Mouse (Mus musculus) kidney, postnatal 10 days (tissue): ENCODE results near the gene Dmgdh.

Source experiments
- DNase-seq: peaks from one replicate; pipeline ENCODE4 v3.0.0; 2021; ENCODE audit warnings: mixed read lengths

Dmgdh gene

DNA sequence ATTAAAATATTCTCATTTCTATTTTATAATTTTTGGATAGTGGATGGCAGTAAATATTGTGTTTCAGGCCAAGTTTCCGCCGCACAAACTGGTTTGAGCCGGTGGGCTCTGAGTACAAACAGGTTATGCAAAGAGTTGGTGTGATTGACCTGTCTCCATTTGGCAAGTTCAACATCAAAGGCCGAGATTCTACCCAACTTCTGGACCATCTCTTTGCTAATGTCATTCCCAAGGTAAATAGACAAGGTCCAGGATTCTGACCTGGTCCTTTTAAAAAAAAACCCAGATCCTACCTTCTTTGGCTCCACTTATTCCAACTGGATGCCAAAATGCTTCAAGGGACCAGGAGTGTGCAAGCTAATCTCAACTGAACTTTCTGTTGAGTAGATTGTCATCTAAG is 37.0 kb downstream of the Dmgdh start:
- DNase-seq = peak; percentile 19

DNA sequence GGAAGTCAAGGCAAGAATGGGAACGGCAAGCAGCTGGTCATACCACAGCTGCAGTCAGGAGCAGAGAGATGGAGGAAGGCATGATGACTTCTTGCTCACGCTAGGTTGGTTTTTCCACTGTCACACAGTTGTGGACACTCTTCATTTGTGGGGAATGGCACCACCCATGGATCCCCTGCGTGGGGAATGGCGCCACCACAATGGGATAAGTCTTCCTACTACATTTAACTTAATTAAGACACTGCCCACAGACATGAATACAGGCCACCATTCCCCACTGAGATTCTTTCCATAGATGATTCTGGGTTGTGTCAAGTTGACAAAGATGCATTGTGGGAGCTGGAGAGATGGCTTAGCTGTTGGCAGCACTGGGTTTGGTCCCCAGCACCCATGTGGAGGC is 38.1 kb downstream of the Dmgdh start:
- no peak for DNase-seq

DNA sequence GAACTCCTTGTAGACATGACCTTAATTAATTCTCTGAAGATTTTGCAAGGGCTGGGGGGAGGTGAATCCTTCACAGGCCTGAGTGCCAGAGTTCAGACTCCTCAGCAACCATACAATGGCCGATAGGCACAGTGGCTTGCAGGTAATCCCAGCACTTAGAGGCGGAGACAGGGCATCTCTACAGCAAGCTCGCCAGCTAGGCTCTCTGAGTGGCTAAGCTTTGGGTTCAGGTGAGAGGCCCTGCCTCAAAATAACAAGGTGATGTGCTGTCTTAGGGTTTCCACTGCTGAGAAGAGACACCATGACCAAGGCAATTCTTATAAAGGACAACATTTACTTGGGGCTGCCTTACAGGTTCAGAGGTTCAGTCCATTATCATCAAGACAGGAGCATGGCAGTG is 39.6 kb downstream of the Dmgdh start:
- DNase-seq = no peak

DNA sequence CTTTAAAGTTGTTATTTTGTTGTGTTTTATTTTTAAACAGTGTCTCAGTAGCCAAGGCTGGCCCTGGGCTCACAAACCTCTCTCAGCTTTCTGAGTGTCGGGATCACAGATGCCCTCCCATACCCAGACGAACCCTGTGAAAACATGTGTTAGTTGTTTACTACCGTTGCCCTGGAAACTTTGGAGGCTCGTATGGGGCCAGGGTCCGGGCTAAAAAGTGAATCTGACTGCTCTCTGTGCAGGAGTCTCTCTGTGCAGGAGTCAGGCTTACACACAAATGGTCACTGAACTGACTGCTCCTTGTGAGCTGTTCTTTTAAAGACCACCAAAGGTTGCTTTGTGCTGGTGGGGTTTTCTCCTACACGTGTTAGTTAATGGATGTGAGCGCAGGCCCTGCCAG is 42.9 kb downstream of the Dmgdh start:
- no peak for DNase-seq

DNA sequence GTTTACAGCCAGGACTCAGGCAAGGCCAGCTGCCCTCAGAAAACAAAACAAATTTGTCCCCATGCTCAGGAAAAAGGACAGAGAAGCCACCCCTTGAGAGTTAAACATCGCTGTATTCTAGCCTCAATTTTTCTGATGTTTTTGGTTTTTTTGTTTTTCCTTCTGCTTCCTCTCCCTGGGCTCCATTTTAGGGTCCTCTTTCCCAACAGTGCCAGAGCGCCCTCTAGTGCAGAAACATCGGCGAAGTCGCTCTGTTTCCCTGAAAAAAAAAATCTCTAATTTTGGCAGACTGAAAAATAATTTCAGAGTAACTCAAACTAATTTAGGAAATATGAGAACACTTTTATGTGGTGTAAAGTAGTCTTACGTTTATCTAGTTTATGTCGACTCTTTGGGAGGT is 44.7 kb downstream of the Dmgdh start:
- DNase-seq = peak; percentile 85

DNA sequence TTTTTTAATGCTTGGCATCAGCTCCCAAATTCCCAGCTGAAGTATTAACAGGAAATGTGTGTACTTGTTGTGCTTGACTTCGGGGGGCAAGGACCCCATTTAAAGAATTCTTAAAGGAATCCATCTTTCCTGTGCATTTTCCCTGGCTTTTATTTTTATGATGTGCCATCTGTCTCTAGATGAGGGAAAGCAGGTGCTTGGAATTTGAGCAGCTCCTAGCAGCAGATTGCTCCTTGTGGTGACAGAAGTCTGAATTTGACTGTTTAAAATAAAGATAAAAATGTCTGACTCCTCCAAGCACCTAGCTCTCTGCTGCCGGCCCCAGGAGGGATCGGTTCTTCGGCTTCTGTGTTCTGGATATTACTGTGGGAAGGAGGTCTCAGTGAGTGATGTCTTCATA is 47.7 kb downstream of the Dmgdh start:
- DNase-seq = no peak

DNA sequence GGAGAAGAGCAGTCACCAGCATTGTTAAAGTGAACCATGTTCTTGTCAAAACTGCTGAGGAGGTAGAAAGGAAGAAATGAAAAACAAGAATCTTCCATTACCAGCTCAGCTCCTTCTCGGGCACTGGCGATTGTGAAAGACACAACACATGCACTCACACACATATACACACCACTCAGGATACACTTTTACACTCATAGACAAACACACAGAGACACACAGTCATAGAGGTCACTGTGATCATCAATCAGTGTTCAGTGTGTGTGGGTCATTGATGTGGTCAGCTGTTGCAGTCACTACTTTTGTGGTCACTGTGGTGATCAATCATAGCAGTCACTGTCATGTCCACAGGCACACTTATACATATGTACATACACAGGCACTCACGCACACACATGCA is 49.2 kb downstream of the Dmgdh start:
- DNase-seq = no peak

DNA sequence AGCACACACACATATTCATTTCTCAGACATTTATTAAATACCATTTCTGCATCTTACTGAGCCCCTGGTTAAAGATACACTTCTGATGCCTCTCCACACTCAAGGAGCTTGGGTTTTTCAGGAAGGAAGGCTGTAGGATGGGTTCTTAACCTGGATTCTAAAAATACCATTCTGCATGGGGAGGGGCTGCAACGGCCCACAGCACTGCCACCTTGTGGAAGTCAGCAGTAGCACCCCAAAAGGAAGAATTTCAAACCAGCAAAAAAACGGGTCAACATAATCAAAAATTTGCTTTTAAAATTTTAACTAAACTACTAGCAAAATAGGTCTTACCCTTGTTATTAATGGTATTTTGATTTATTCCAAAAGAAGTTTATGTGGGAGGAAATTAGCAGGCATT is 50.0 kb downstream of the Dmgdh start:
- peak; percentile 25 for DNase-seq

DNA sequence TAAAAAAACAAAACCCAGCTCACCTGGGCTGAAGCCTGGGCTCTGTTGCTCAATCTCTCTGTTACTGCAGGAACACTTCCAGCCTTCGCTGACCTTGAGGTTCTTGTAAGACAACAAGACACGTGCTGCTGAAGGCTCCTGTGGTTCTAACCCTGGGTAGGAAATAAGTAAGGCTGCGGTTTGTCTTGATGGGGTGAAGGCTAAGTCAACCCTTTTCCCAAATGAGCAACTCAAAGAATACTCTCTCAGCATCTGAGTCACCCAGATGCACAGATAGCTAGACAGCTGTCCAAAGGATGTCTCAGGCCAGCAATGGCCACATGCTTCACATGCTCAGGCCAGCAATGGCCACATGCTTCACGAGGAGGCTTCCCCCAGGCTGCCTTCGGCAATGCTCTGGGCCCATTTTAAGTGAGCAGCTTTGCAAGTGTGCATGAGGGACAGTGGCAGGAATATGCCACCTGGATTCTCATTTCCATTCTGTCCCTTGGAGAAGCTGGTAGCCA is 61.0 kb downstream of the Dmgdh start:
- DNase-seq = no peak

DNA sequence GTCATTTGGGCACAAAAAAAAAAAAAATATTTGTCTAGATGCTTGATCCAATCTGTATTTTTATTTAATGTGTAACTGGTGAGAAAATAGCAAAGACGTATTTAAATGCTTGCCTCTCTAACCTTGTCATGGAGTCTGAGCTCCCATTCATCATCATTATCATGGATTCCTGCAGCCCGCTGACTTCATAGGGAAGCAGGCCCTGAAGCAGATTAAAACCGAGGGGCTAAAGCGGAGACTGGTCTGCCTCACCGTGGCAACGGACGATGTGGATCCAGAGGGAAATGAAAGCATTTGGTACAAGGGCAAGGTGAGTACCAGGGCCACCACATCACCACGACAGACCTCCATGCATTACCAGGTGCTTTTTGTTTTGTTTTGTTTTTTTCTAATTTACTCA is 69.9 kb downstream of the Dmgdh start:
- no peak for DNase-seq

DNA sequence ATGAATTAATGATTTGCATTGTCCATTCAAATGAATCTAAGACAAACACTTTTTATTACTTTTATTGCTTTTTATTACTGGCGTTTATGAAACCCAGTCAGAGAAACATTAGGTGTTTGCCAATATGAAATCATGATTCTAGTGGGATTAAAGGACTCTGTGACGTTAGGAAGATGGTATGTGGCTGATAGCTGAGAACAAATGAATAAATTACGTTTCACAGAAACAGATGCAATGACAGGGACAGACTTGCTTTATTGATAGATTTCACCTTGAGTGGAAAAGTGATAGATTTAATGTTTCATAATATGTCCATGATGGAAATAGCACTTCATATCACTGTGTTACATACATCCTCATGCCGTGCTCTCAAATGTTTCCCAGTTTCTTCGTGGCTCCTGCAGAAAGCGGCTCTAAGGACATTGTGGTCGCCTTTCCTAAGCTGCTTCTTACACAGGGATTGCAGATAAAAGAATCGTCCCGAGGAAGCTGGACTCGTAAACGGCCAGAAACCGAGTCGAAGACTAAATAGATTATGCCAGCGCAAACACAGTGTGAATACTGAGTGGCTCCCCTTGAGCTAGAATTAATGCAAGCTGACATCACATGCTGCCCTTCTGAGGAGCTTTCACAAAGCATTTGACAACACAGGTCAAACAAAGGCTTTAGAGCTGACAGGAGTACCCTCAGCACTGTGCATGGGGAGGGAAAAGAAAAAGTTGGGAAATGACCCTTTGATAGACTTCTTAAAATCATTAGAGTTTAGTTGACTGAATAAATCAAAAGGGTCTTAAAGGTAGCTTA is 78.6 kb downstream of the Dmgdh start:
- DNase-seq = no peak

DNA sequence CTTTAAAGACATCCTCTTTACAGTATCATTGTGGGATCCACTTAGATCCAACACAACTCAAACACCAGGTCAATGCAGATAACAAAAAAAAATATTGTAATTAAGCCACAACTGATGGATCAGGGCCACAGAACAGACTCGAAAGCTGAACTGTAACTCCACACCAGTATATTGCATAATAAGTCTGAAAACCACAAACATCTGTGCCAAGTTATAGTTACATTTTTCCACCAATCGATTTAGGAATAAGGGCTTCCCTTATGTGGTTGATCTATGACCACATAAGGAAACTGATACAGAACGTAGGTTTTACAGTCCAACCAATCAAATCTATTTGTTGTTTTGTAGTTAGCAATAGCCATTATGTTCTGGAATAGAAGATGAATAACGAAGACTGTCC is 80.9 kb downstream of the Dmgdh start:
- no peak for DNase-seq

DNA sequence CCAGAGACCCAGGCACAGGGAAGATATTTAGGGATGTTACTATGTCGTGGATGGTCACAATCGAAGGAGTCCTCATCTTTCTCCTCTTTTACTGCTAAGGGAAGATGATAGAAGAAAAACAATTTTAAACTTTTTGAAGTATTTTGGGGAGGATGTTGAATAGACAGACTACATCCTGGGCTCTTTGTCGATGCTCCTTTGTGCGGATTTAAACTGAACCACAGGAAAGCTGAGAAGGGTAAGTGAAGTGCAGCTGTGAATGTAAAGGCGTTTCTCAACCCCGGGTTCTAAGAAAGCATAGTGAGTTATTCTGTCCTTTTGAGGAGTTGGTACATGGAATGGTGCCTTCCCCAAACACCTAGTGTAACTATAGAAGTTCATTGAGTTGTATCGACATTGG is 82.4 kb downstream of the Dmgdh start:
- no peak for DNase-seq

DNA sequence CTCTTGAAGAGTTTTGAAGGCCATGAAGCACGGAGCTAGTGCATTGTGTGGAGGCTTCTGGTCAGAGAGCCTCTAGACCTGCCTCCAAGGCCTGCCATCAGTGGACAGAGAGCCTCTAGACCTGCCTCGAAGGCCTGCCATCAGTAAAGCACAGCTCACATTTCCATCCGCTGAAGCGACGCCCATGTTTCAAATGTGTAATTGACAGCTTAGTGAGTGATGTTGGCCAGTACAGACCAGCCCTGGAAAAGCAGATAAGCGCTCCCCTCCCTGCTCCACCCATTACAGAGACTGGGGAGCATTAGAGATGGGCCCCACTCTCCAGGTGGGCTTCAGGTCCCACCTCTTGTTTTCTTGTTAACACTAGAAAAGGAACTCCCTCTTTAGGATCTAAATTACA is 83.3 kb downstream of the Dmgdh start:
- DNase-seq = no peak

DNA sequence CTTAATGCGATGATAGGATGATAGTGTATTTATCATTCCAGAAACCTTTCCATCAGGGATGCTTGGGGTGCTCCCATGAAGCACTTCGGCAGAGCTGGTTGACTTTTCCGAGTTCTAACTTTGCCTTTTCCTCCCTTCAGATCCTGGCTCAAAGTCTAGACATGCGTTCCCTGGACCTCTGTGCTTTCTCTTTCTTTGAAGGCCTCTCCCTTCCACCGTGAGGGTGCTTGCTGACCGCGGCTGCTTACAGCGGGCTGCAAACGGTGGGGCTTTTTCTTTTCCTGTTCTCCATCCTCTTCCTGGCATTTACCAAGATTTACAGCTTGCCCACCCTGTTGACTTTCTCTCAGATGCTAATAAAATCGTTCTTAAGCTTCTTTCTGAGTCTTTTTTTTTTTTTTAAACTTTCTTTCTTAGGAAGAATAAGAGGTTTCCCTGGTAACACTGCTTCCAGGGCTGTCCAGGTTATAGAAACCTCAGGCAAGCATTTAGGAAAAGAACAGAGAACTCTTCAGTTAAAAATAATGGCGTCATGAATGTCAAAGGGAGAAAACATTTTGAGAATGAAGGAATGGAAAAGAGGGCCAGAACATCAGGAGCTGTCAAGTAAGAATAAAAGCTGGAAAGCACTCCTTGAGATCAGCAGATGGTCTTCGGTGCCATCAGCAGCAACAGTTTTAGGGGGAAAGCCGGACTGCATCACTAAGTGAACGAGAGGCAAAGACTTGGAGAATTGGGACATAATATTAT is 84.1 kb downstream of the Dmgdh start:
- DNase-seq = no peak

DNA sequence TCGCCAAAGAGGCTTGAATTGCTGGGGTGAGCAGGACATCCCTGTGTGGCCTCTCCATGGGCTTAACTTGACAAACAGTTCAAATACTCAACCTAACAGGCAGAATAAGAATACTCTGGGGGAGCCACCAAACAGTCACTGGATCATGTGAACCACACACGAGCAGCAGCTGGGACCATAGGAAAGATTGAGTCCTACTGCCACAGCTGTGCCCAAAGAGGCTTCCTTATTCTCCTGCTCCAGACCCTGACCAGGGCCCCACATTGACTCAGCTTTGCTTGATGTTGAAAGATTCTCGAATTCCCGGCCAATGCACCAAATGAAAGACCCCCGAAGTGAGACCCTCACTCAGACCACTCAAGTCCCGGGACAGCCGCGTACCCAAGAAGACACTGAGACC is 87.6 kb downstream of the Dmgdh start:
- no peak for DNase-seq

DNA sequence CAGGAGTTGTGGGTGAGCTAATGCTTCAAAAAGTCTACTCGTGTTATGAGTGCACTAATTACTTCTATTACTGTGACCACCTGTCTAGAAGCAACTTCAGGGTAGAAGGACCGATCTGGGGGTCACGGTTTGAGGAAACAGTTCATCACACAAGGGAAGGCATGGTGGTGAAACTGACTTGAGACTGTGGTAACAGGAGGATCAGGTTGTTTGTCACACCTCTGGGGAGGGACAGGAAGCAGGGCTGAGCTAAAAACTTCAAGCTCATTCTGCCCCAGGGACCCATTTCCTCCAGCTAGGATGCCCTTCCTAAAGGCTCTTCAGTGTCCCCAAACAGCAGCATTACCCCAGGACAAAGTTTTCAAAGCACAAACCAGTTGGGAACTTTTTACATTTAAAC is 88.6 kb downstream of the Dmgdh start:
- no peak for DNase-seq

DNA sequence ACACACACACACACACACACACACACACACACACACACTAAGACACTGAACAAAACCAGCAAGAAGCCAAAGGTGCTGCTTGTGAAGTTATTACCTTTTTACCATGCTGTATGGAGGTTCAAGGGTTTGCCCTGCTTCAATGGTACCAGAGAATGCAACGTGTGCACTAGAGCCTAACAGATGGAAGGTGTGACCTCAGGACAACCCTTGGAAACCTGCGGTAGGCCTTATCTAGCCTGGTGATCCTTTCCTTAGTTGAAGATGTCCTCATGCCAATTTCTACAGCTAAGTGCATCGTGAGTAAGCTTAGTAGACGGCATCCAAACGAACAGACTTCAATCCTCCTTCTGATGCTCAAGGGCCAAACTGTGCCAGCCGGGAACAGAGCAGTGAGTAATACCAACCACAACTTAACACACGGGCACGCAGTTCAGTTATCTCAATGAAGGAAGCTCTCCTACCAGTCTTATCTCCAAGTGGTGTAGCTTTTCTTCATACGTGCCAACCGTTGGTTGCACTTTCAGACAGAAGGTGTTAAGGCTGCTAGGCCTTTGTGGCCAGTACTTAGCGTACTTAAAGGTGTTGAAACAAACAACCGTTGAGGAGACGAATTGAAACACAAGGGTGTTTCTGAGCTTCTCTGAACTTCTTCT is 90.2 kb downstream of the Dmgdh start:
- DNase-seq = no peak

DNA sequence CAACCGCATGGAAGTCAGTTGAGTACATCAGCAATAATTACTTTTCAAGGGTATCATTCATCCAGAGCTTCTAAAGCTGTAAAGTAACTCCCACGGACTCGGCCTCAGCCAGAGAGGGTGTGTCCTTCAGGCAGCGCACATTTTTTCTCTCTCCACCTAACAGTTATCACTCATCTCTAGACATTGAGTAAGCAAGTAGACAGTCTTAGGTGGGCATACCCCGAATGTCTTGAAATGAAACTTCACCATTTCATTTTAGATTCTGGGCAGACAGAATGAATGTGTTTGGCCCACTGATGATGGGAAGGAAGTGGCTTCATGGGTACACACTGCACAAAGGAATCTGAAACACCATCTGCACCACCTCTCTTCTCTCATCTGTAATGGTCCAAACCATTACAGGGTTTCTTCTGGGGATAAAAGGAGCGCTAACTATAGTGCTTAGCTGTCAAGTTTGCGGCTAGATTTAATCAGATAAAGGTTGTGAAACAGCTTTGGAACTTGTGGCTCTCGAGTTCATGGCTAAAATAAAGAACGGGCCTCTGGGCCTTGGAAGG is 96.9 kb downstream of the Dmgdh start:
- DNase-seq = no peak

DNA sequence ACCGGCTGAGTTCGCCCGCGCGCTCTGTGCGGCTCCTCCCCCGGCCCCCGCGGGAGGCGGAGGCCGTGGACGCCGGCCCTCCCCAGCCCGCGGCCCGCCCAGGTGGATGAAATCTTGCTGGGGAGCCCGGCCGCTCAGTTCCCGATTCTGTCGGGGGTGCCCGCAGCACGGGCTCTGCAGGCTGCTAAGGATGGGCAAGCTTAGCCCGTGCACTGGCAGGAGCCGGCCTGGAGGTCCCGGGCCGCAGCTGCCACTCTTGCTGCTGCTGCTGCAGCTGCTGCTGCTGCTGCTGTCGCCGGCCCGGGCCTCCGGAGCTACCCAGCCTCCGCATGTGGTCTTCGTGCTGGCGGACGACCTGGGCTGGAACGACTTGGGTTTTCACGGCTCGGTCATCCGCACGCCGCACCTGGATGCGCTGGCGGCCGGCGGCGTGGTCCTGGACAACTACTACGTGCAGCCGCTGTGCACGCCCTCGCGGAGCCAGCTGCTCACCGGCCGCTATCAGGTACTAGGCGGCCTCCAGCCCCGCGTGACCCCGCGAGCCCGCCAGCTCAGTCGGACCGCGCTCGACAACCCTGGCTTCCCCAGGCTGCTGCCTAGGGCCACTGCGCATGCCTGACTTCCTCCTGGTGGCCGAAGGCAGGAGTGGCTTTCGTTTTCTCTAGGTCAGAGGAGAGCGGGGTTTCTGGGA is 97.5 kb downstream of the Dmgdh start, which contains the start of gene Arsb:
Arsb (plus strand) TSS at position 43 of the 691 bp plus-strand sequence.
- DNase-seq = peak; percentile 92

DNA sequence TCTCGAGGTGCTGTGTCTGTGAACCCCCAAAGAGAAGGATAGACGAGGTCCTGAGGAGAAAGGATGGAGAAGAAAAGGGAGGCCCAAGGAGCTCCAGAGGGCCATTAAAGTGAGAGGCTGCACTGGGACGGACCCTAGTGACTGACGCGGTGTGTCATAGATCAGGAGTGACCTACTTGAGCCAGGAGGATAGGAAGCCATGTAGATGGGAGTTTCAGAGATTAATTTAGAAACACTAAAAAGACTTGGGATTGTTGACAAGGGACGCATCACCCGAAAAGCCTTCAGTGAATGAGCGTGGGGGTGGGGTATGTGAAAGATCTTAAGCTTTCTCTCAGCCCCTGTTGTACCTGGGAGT is 98.0 kb downstream of the Dmgdh start:
- DNase-seq = no peak

DNA sequence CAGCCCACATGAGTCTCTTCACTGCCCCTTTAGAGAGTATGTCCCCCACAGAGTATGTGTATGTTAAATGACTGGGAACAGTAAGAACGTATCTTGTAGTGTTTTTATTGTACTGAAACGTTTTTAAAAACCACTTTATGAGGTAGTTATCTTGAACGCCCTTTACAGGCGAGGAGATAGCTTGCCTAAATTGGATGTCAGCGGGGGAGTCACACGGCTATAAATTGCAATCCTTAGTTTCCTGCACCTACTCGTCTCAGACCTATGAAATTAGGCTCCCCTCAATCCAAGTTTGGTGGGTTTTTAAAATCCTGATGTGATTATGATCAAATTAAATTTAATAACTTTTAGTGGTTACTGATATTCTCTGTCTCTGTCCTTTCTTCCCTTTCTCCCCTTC is 98.6 kb downstream of the Dmgdh start:
- DNase-seq = no peak
